Mouse (Mus musculus): Measurements from ENCODE around the gene Pepd.
A peak's percentile ranks its signal among the peaks of the same experiment; 100 is the strongest.

The Pepd gene

DNA sequence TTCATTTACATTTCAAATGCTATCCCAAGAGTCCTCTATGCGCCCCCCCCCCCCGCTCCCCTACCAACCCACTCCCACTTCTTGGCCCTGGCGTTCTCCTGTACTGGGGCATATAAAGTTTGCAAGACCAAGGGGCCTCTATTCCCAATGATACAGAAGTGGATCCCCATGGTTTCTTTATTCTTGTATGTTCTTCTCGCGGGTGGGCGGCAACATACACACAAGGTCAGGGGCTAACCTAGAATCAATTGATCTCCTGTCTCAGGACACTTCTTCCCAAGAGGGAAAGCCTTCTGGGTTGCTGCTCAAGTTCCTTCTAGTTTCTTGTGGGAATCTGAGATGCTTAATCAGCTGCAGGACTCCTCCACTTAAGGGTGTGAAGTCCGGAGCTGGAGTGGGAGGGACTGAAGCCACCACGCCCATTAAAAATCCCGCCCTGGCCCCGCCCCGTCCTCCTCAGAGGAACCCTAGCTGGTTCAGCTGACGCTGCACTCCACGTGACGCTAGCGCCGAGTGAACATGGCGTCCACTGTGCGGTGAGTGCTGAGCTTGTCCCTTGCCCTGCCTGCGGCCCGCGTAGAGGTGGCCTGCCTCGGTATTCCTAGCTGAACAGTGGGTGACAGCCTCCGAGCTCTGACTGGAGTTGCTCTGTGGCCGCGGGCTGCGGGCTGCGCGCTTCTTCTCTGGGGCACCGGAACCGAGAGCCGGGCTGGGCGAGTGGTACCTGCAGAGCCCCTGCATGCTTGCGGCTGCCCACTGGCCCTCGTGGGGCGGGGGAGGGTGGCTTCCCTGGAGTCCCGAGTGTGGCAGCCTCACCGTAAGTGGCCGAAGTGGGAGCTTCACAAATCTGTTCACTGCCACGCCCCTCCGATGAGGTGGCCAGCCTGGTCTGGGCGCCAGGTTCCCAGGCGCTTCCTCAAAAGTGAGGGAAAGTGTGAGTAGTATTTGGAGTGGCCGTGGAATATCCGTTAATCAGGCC lies at the start of gene Pepd:
Gene Pepd (plus strand): TSS at position 461 of the 979 bp plus-strand sequence.
- peak; percentile 64 to 78 for DNase-seq

DNA sequence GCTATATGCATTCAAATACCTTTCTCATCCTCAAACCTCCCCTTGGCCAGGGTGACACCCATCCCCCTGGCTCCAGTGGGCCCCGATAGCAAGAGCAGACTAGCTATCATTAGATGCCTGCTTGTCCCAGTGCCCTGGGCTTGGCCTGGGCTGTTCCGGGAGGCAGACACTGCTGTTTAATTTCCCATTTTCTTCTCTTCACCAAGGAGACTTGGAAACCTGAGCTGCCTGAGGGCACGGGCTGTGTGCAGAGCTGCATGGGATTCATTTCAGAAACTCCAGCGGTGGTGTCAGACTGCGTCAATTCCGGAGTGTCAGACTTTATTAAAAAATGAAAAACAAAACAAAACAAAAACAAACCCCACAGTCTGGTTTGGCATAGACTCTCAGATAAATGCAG lies 44.9 kb upstream of the Pepd start:
- DNase-seq, result no peak

- no peak for DNase-seq
Observed at GRCm38 (mm10) chr7:34869693-34870092, 42.5 kb upstream of the Pepd start.

DNA sequence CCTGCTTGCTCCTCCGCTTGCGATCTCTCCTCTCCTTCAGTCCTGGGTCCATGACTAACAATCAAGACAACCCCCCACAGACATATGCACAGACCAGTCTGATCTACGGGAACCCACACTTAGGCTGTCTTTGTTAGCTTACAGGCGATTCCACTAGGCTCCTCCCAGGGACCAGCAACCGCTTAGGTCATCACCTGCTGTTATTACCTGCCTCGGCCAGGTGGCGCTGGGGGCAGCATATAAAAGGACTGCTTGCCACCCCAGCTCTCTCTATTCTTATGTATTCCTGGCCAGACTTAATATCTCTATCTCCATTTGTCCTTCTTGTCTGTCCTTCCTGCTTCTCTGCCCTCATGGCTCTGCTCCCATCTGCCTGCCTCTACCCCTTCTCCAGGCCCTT lies 35.4 kb upstream of the Pepd start:
- DNase-seq, result no peak

DNA sequence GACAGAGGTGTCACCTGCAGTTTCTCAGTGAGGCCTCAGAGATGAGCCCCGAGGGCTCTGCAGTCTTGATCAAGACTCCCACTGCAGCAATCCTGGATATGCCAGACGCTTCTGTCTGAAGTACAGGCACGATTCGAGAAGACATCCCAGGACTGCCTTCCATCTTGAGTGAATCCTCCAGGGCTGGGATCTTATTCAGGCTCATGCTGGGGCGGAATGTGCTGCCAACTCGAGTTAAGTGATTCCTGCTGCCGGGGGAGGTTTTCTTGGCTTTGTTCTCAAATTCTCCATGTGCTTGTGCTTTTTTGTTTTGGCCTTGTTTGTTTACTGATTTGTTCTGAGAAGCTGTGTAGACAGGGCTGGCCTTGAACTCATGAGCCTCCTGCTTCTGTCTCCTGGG lies 34.4 kb upstream of the Pepd start:
- DNase-seq, result no peak

DNA sequence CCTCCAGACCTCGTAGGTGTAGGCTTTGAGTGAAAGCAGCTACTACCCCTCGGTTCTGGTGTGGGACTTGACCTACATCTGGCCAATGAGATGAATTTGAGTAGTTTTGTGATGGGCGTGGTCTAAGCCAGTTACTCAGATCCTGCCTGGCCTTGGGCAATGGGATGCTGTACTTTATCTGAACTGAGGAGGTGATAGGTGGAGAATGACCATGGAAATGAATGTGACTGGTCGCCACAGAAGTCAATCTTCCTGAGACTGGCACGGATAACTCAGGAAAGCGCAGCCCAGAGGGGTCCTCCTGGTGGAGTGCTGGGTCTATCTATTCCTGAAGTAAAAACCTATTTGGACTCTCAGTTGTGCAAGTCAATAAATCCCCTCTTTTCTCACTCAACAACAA lies 23.7 kb upstream of the Pepd start:
- DNase-seq, result no peak

- no peak for DNase-seq
Observed at GRCm38 (mm10) chr7:34888891-34889290, 23.3 kb upstream of the Pepd start.

DNA sequence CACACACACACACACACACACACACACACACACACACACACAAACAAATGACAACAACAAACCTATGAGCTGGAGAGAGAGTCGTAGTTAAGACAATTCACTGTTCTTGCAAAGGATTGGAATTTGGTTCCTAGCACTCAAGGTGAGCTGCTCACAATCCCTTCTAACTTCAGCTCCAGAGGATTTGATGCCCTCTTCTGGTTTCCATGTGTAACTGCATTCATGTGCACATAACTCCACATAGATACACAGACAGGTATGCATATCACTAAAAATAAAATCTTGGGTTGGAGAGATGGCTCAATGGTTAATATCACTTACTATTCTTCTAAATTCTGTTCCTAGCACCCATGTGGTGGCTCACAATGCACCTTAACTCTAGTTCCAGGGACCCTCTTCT lies 19.3 kb upstream of the Pepd start:
- no peak for DNase-seq

- DNase-seq, result no peak
Observed at GRCm38 (mm10) chr7:34896461-34896860, 15.7 kb upstream of the Pepd start.

DNA sequence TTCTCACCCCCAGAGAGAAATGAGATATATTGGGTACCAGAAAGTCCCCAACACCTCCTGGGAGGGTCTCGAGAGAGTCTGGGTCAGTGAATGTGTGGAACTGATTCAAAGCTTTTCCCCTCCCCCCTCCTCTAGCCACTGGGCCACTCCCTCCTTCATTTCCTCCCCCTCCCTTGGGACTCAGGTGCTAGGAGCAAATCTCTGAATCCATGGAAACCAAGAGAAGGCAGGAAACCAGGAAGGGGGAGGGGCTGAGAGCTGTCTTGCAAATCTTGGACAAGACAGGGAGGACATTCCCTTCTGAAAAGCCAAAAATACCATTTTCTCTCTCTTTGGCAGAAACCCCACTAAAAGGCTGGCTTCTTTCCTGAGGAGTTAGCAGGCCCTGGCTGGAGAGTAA lies 15.1 kb upstream of the Pepd start:
- no peak for DNase-seq

DNA sequence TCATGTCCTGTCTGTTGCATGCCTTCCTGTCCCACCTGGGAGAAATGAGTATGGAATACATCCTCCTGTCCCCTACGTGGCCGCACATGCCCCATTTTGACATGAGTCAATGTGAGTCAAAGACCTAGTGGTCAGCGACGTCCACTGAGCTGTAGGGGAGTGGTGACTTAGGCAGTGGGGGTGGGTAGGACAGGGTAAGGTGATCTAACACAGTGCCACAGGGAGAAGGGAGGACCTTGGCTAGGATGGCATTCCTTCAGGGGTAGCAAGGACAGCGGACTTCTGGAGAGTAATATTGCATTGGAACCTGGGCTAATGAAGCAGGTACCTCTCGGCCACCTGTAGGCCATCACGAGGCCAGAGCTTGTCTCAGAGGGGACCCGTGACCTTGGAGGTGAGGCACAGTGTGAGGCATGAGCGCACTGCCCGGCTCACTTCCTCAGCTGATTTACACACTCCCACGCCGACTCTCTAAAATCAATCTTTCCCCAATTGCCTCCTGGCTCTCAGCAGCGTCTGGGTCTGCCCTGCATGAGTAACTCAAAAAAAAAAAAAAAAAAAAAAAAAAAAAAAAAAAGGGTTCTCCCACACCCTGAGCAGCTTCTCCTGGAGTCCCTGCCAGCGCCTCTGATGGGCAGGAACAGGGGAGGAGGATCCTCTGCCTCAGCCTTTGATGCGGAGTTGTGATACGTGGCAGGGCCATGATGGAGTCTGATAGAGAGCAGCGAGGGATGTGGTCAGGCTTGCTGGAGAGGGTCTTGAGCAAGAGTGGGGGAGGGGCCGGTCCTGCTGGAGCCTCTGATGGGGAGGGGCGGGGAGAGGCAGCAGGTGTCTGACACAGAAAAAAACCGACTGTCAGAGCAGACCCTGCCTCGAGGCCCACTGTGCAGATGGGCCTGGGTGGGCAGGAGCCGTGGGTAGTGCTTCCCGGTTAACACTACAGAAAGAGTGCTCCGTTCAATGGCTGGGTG lies 1.8 kb upstream of the Pepd start:
- DNase-seq, result no peak

DNA sequence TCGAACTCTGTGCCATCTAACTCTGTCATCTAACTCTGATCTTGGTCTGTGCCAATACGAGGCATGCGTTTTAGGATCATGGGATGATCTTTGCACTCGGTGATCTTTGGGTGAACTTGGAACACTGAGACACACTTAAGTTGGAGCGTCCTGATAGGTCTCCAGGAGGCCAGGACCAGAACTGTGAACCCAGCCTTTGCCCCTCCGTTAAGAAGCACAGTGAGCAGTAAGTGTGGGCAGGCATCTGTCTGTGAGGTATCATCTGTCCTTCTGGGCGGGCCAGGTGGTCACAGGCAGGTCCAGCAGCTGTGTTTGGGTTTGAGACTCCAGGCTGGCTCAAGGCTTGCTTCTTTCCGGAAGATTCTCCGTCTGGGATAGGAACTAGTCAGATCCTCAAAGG lies 1.8 kb downstream of the Pepd start:
- DNase-seq, result no peak

DNA sequence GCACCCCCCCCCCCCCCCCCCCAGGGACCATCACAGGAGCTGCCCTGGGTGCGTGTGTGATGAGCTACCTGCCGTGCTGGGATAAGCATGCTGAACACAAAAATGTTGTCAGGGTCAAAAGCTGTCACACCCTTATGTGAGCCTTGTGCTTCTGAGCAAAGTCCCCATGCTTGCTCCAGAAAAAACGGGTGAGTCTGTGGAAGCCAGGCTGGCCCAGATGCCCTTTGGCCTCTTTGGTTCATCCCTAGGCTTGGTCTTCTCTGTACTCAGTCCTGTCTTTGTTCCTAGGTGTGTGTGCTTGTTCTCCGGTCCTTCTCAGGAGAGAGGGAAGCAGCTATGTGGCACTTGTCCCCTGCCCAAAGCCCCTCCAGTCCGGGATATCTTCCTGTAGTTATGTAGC lies 3.4 kb downstream of the Pepd start:
- no peak for DNase-seq

DNA sequence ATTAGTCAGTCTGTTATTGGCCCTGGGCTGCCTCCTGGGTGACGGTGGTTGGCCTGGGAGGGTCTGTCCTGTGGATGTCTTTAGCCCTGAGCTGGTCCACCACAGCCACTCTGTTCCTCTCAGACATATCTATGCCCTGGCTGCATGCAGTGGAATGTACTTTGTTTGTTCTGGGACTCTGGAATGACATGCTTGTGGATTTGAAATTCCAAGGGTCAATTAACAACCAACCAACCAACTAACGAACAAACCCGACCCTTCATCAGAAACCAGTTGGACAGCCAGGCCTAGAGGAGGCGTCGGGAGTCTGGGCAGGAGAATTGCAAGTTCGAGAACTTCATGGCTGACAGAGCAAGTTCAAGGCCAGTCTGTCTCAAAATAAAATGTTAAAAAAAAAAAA lies 5.4 kb downstream of the Pepd start:
- DNase-seq, result no peak

- no peak for DNase-seq
Observed at GRCm38 (mm10) chr7:34917998-34918397, 5.8 kb downstream of the Pepd start.

DNA sequence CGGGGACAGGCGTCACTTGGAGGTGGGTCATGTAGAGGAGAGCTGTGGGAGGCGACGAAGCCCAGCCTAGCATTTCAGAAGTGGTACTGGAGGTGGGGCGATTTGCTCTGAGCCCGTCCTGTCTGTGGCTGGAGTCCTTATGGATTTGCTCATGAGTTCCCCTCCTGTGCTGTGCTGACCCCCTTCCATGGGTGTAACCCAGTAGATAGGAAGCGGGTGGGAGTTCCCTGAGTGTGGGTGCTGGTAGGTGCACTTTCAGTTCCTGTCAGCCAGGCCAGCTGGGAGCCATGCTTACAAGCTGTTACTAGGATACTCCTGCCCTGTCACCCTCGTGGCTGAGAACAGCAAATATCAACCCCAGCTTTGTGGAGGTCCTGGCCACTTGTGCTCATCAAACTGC lies 6.2 kb downstream of the Pepd start:
- peak; percentile 23 to 36 for DNase-seq

DNA sequence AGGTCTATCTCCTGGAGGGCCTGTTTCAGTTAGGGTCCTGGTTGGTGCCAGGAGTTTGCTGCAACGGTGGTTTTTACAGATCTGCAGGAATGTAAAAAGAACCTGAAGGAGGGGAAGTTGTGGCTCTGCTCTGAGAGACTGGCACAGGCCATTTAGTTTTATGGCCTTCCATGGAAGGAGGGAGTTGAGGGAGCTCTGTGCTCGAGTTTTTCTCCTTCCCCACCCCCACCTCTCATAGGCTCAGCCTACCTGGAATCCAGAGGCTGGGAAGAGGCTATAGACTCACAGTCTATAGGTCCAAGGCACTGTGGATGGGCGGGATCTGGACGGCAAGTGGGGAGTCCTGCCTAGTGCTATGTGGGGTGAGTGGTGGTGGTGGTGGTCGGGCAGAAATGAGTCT lies 6.9 kb downstream of the Pepd start:
- DNase-seq, result no peak

DNA sequence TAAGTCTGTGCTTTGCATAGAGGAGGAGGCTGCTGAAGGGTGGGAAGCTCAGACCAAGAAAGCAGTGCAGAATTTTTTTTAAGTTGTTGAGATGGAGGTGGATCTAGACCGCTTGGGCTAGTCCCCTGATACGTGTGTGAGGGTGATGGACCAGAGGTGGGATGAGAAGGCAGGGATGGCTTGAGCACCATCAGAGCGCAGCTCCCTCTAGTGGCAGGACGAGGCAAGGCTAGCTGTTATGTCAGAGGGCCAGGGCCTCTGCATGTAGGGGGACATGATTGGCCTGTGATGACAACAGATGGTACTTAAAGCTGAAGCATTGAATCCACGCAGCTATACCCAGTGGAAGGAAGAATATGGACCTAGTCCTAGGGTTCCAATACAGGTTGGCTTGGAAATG lies 7.6 kb downstream of the Pepd start:
- DNase-seq, result peak in 1 of 2 experiments; percentile 55

GRCm38 (mm10) chr7:34925208-34925607 lies 13.0 kb downstream of the Pepd start:
- no peak for DNase-seq

DNA sequence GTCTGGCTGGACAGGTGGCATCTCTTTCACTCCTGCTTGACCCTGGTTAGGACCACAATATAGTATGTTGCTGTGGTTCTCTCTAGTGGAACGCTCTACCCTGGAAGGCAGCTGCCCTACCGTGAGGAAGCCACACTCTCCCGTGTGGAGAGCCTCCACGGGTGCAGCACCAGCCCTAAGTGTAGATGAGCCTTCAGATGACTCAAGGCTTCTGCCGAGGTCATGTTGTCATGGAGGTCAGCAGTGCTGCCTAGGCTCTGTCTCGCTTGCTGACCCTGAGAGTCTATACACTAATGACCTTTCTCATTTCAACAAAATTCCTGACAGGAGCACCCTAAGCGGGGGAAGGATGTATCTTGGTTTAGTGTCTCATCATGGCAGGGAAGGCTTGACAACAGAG lies 13.8 kb downstream of the Pepd start:
- no peak for DNase-seq

GRCm38 (mm10) chr7:34929614-34930262 lies 17.6 kb downstream of the Pepd start:
- no peak for DNase-seq

GRCm38 (mm10) chr7:34930263-34930757 lies 18.1 kb downstream of the Pepd start:
- DNase-seq, result no peak

GRCm38 (mm10) chr7:34932631-34933030 lies 20.5 kb downstream of the Pepd start:
- no peak for DNase-seq
